In genomic region chr13:83344611-83345319, GRCm38 (mm10) we compare ENCODE assay signal across 12 mouse cellular contexts.
DNase-seq lines count a peak whose midpoint lies in the region; ATAC-seq and TF ChIP-seq lines count a peak whose summit lies in the region.
"Had no signal": no experiment of that assay in that cellular context is flagged by ENCODE, and none has a peak within 500 bp of the region (broad histone marks: within the 10 kb centered on the region; RNA-seq: fewer than 3 reads in every experiment).

No protein-coding gene starts in this region.

- H3K27me3 ChIP-seq in kidney, embryonic 14.5 days (ENCODE audit: control insufficient read depth, insufficient read depth, low read length), result no peaks in the 10 kb centered on the region
- H3K27me3 ChIP-seq in intestine, embryonic 16.5 days (replicated peaks; ENCODE audit: control insufficient read depth, insufficient read depth, low read length), result no peaks in the 10 kb centered on the region
- H3K27me3 ChIP-seq in spleen, adult 2 months (ENCODE audit: control insufficient read depth, insufficient read depth, low read length), result no peaks in the 10 kb centered on the region
- H3K27me3 ChIP-seq: embryonic facial prominence, embryonic 15.5 days had no signal

- no peaks in the 10 kb centered on the region for H3K9me3 ChIP-seq in kidney, embryonic 14.5 days (ENCODE audit: control insufficient read depth, low read length)
- no peaks in the 10 kb centered on the region for H3K9me3 ChIP-seq in intestine, embryonic 16.5 days (ENCODE audit: control insufficient read depth, low read length)
- H3K9me3 ChIP-seq: embryonic facial prominence, embryonic 15.5 days had no signal

- no peak for DNase-seq in kidney, postnatal 4 days
- peak; percentile 17 for DNase-seq in c-Kit-positive CD71-negative TER-119-negative erythroid progenitor cells, embryonic 14.5 days (ENCODE audit: low read depth)
- DNase-seq in spleen, adult 2 months (ENCODE audit: low read depth in 1 of 2, low spot score in 2 of 2), result no peak
- DNase-seq in urinary bladder, postnatal 14 days (ENCODE audit: low spot score), result no peak
- no peak for DNase-seq in adrenal gland, adult (ENCODE audit: inconsistent age in 2 of 2, low spot score in 1 of 2)
- DNase-seq: cerebellum, adult 2 months; kidney, adult 2 months; lung, postnatal 10 days; thymus, adult 18-20 months had no signal

- H3K36me3 ChIP-seq in kidney, embryonic 14.5 days (ENCODE audit: control insufficient read depth, insufficient read depth, low read length), result no peaks in the 10 kb centered on the region
- no peaks in the 10 kb centered on the region for H3K36me3 ChIP-seq in intestine, embryonic 16.5 days (ENCODE audit: control insufficient read depth, insufficient read depth, low read length)
- no peaks in the 10 kb centered on the region for H3K36me3 ChIP-seq in spleen, adult 2 months (ENCODE audit: control insufficient read depth, insufficient read depth, low read length)
- H3K36me3 ChIP-seq: embryonic facial prominence, embryonic 15.5 days had no signal

- no peak for TF ChIP-seq POLR2A in spleen, adult 2 months (IDR thresholded peaks at IDR 0.05; ENCODE audit: low read depth, low read length)

- peak; percentile 71 for ATAC-seq in kidney, embryonic 14.5 days (ENCODE audit: low FRiP score, low TSS enrichment)
- peak; percentile 62 for ATAC-seq in intestine, embryonic 16.5 days

- no peak overlapping the region for H3K27ac ChIP-seq in kidney, embryonic 14.5 days (ENCODE audit: low read depth, low read length)
- H3K27ac ChIP-seq in intestine, embryonic 16.5 days (ENCODE audit: low read length), result no peak overlapping the region
- peak overlapping the region; percentile 57 for H3K27ac ChIP-seq in spleen, adult 2 months (ENCODE audit: insufficient read depth, low read length)
- H3K27ac ChIP-seq: embryonic facial prominence, embryonic 15.5 days had no signal

- H3K4me1 ChIP-seq in kidney, embryonic 14.5 days (ENCODE audit: control insufficient read depth, insufficient read depth, low read length), result no peaks in the 10 kb centered on the region
- no peaks in the 10 kb centered on the region for H3K4me1 ChIP-seq in intestine, embryonic 16.5 days (ENCODE audit: control insufficient read depth, insufficient read depth, low read length)
- H3K4me1 ChIP-seq in spleen, adult 2 months (ENCODE audit: control insufficient read depth, insufficient read depth, insufficient read length), result no peaks in the 10 kb centered on the region
- H3K4me1 ChIP-seq: embryonic facial prominence, embryonic 15.5 days had no signal

- 36% methylated on average over 14 of the region's 14 CpGs for WGBS in kidney, embryonic 14.5 days
- 75% methylated on average over 14 of the region's 14 CpGs for WGBS in intestine, embryonic 16.5 days
- 64% methylated on average over 14 of the region's 14 CpGs for WGBS in spleen, adult 2 months

- no peak overlapping the region for H3K4me3 ChIP-seq in kidney, embryonic 14.5 days (ENCODE audit: low read length)
- no peak overlapping the region for H3K4me3 ChIP-seq in intestine, embryonic 16.5 days (ENCODE audit: low read length)
- no peak overlapping the region for H3K4me3 ChIP-seq in spleen, adult 2 months (ENCODE audit: extremely low read depth, insufficient read depth, insufficient read length)
- H3K4me3 ChIP-seq: embryonic facial prominence, embryonic 15.5 days had no signal

- no peak overlapping the region for H3K9ac ChIP-seq in kidney, embryonic 14.5 days (ENCODE audit: low read depth, low read length)
- H3K9ac ChIP-seq in intestine, embryonic 16.5 days (ENCODE audit: low read depth, low read length), result no peak overlapping the region
- H3K9ac ChIP-seq: embryonic facial prominence, embryonic 15.5 days had no signal

- no peak for TF ChIP-seq CTCF in spleen, adult 2 months (IDR thresholded peaks at IDR 0.05; ENCODE audit: extremely low read depth, insufficient read depth, insufficient read length, insufficient replicate concordance)

- no peak overlapping the region for H3K4me2 ChIP-seq in kidney, embryonic 14.5 days (replicated peaks; ENCODE audit: low read depth, low read length)
- no peak overlapping the region for H3K4me2 ChIP-seq in intestine, embryonic 16.5 days (ENCODE audit: low read depth, low read length)
- H3K4me2 ChIP-seq: embryonic facial prominence, embryonic 15.5 days had no signal
